Mouse (Mus musculus): ENCODE results near the gene Eif3g. TPM values are rescaled to one million over a fixed set of nuclear protein-coding genes. Genes with fewer than 3 reads are reported as not detected.
A peak's percentile ranks its signal among the peaks of the same experiment; 100 is the strongest.

The Eif3g gene
- total RNA-seq, 2 experiments from 2014 or later = 120 to 124 TPM

DNA sequence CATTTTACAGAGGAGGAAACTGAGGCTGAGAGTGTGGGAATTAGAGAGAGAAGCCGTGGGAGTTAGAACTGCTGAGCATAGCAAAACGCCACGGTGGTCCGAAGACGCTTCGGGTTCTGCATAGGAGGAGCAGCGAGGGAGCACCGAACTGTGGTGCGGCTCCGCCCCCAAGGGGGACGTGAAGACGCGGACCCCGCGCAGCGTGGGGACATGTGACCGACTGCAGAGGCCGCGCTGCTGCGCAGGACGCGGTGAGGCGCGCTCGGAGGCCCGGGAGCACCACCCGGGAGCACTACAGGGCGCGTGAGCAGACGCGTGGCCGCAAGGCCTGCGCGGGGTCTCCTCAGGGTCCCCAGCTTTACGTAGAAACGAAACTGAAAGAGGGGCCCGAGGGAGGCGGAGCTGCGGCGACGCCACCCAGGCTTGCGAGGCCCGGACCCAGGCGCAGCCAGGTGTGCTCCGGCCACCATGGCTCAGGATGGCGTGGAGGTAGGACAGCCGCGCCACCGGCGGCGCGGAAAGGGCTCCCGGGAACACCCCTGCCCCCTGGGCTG, 29.9 kb downstream of the Eif3g start, which contains the start of gene A230050P20Rik:
Gene A230050P20Rik (plus strand): TSS at position 195 of the 554 bp plus-strand sequence.
- intact Hi-C loops (cut with DNase I) = no loop called here
- DNase-seq (ENCODE audit: low spot score in 2 of 2) = peak; percentile 82 to 84

DNA sequence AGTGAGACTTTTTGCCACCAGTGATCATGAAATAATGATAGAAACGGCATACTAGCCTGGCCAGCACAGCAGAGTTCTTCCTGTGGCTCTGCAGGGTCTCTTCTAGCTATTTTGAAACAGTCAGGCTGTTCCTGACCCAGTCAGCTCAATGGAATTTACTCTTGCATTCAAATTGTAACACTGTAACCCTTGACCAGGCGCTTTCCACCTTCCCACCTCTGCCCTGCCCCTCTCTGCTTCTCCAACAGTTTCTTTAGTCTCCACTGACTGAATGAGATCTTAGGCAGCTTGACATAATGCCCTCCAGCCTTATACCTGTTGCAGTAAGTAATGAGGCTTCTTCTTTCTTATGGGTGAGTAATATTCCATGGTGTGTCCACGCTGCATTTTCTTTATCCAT, 31.5 kb downstream of the Eif3g start:
- no peak for DNase-seq (ENCODE audit: low spot score in 2 of 2)
- intact Hi-C loops (cut with DNase I) = no loop called here

- intact Hi-C loops (cut with DNase I) = no loop called here
- DNase-seq (ENCODE audit: low spot score in 2 of 2) = no peak
Measured at GRCm38 (mm10) chr9:20862225-20862624, 36.2 kb downstream of the Eif3g start.

DNA sequence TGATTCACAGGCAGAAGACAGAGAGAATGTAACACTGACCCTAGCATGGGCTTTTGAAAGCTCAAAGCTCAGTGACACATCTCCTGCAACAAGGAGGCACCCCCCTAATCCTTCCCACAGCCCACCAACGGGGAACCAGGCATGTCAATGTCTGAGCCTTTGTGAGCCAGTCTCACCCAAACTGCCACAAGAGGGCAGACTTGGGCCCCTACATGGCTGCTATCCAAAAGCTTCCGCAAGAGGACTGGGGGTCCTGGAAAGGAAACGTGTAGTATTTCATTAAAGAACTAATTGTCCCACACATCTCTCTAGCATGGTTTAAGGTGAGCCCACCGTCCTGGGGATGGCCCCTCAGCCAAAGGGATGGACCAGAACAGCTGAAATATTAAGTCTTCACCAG, 36.6 kb downstream of the Eif3g start:
- intact Hi-C loops (cut with DNase I) = no loop called here
- no peak for DNase-seq (ENCODE audit: low spot score in 2 of 2)

DNA sequence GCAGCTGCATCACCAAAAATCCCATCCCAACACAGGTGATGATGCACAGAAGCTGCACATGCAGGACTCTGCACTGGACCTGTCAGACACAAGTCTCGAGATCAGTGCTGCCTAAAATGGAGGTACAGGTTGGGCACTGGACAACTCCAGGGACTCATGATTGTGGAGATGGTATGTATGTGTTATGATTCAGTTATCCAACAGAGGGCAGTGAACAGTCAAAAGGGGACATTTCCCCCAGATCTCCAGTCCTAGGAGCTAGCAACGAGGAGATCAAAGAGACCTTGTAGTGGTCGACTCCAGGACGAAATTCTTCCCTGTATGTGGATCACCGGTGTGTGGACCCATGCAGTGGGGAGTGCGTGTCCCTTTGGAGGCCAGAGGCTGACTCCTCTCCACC, 38.5 kb downstream of the Eif3g start:
- no peak for DNase-seq (ENCODE audit: low spot score in 2 of 2)
- intact Hi-C loops (cut with DNase I) = no loop called here

- no peak for DNase-seq (ENCODE audit: low spot score in 2 of 2)
- intact Hi-C loops (cut with DNase I) = no loop called here
Measured at GRCm38 (mm10) chr9:20857131-20857530, 41.3 kb downstream of the Eif3g start.

- no peak for DNase-seq (ENCODE audit: low spot score in 2 of 2)
- intact Hi-C loops (cut with DNase I) = no loop called here
Measured at GRCm38 (mm10) chr9:20850179-20850578, 48.2 kb downstream of the Eif3g start.

Small RNA genes within 50 kb of the gene (microRNA-seq; reads per million reads assigned to microRNA genes)
- 1.0 reads per million for gene Mir7081

Other genes starting within 250 kb of the Eif3g start
- 10 to 100 TPM; 42.4 to 43.8 TPM for gene Pin1, start 246.5 kb downstream of the Eif3g start, total RNA-seq (2021)
- gene Olfm2, start 152.3 kb downstream of the Eif3g start, total RNA-seq (2021) = 100 to 1,000 TPM; 160 to 193 TPM
- gene Col5a3, start 83.6 kb downstream of the Eif3g start, total RNA-seq (2021) = 1 to 10 TPM; 1.1 to 2.2 TPM
- not detected for gene Rdh8, start 80.1 kb downstream of the Eif3g start, total RNA-seq (2021)
- gene A230050P20Rik, start 30.0 kb downstream of the Eif3g start, total RNA-seq (2021) = 10 to 100 TPM; 65.7 to 90.2 TPM
- gene Angptl6, start 18.9 kb downstream of the Eif3g start, total RNA-seq (2021) = 10 to 100 TPM; 10.5 to 11.8 TPM
- gene Ppan, start 10.4 kb downstream of the Eif3g start, total RNA-seq (2021) = 10 to 100 TPM; 18.6 to 23.9 TPM
- 10 to 100 TPM; 40.1 to 43.0 TPM for gene Dnmt1, start 61.3 kb upstream of the Eif3g start, total RNA-seq (2021)
- 1 to 10 TPM; 3.0 to 3.6 TPM for gene S1pr2, start 78.2 kb upstream of the Eif3g start, total RNA-seq (2021)
- gene Mrpl4, start 104.1 kb upstream of the Eif3g start, total RNA-seq (2021) = 10 to 100 TPM; 59.6 to 62.5 TPM
- gene Icam1, start 117.4 kb upstream of the Eif3g start, total RNA-seq (2021) = 1 to 10 TPM; 2.4 to 3.2 TPM
- 1 to 10 TPM; 1.2 to 1.3 TPM for gene Icam4, start 130.8 kb upstream of the Eif3g start, total RNA-seq (2021)
- 100 to 1,000 TPM; 235 to 249 TPM for gene Icam5, start 133.4 kb upstream of the Eif3g start, total RNA-seq (2021)
- not detected for gene Zglp1, start 168.5 kb upstream of the Eif3g start, total RNA-seq (2021)
- 1 to 10 TPM; 1.5 to 1.6 TPM for gene Gm49373, start 174.5 kb upstream of the Eif3g start, total RNA-seq (2021)
- gene Fdx1l, start 175.0 kb upstream of the Eif3g start, total RNA-seq (2021) = 10 to 100 TPM; 59.0 to 70.8 TPM
- gene Gm38431, start 193.4 kb upstream of the Eif3g start, total RNA-seq (2021) = 1 to 10 TPM; 2.1 to 3.5 TPM
- gene Raver1, start 193.4 kb upstream of the Eif3g start, total RNA-seq (2021) = 10 to 100 TPM; 26.1 to 29.0 TPM
- 10 to 100 TPM in 1 of 2 experiments, 1 to 10 TPM in 1; 9.1 to 15.3 TPM for gene Tyk2, start 232.6 kb upstream of the Eif3g start, total RNA-seq (2021)